ENCODE assay signal across 35 mouse cellular contexts in genomic region chr10:95226772-95227171, GRCm38 (mm10).
"Had no signal": no experiment of that assay in that cellular context is flagged by ENCODE, and none has a peak within 500 bp of the region (broad histone marks: within the 10 kb centered on the region; RNA-seq: fewer than 3 reads in every experiment).

No protein-coding gene starts in this region.

- DNase-seq: heart, postnatal 10 days; heart, postnatal 14 days; heart, postnatal 36 days; heart, postnatal 4 days; kidney, adult 11 months; kidney, adult 18-20 months; kidney, adult 2 months; kidney, adult 8-10 months; kidney, adult 9 months; kidney, postnatal 10 days; kidney, postnatal 14 days; kidney, postnatal 25 days; kidney, postnatal 36 days; kidney, postnatal 4 days; layer of hippocampus, adult 9-11 months; layer of hippocampus, postnatal 36 days had no signal

- H3K9me3 ChIP-seq: heart, embryonic 10.5 days; heart, embryonic 12.5 days; heart, embryonic 13.5 days; heart, embryonic 15.5 days; hindbrain, embryonic 10.5 days; hindbrain, embryonic 12.5 days; hindbrain, embryonic 13.5 days; hindbrain, embryonic 15.5 days; intestine, embryonic 15.5 days; kidney, embryonic 15.5 days had no signal

- H3K36me3 ChIP-seq: heart, embryonic 10.5 days; heart, embryonic 12.5 days; heart, embryonic 13.5 days; heart, embryonic 15.5 days; hindbrain, embryonic 10.5 days; hindbrain, embryonic 12.5 days; hindbrain, embryonic 13.5 days; hindbrain, embryonic 15.5 days; intestine, embryonic 15.5 days; kidney, embryonic 15.5 days had no signal

- H3K4me2 ChIP-seq: heart, embryonic 11.5 days; heart, embryonic 12.5 days; heart, embryonic 13.5 days; heart, embryonic 15.5 days; hindbrain, embryonic 12.5 days; hindbrain, embryonic 13.5 days; hindbrain, embryonic 14.5 days; hindbrain, embryonic 15.5 days; intestine, embryonic 15.5 days; kidney, embryonic 15.5 days had no signal

- H3K9ac ChIP-seq: heart, embryonic 12.5 days; heart, embryonic 13.5 days; heart, embryonic 15.5 days; hindbrain, embryonic 12.5 days; hindbrain, embryonic 13.5 days; hindbrain, embryonic 14.5 days; hindbrain, embryonic 15.5 days; intestine, embryonic 15.5 days; kidney, embryonic 15.5 days had no signal

- H3K27me3 ChIP-seq: heart, embryonic 12.5 days; heart, embryonic 13.5 days; heart, embryonic 15.5 days; hindbrain, embryonic 12.5 days; hindbrain, embryonic 13.5 days; hindbrain, embryonic 15.5 days; intestine, embryonic 15.5 days; kidney, embryonic 15.5 days had no signal

- H3K4me3 ChIP-seq: heart, embryonic 10.5 days; heart, embryonic 12.5 days; heart, embryonic 13.5 days; heart, embryonic 15.5 days; hindbrain, embryonic 10.5 days; hindbrain, embryonic 12.5 days; hindbrain, embryonic 13.5 days; hindbrain, embryonic 15.5 days; intestine, embryonic 15.5 days; kidney, embryonic 15.5 days; layer of hippocampus, adult 2 months had no signal

- H3K27ac ChIP-seq: heart, embryonic 10.5 days; heart, embryonic 13.5 days; heart, embryonic 15.5 days; hindbrain, embryonic 10.5 days; hindbrain, embryonic 12.5 days; hindbrain, embryonic 13.5 days; hindbrain, embryonic 14.5 days; hindbrain, embryonic 15.5 days; hindbrain, postnatal 0 days; intestine, embryonic 15.5 days; kidney, embryonic 15.5 days; kidney, postnatal 0 days had no signal

- ATAC-seq: hindbrain, embryonic 16.5 days; hindbrain, postnatal 0 days; inflammation-experienced regulatory T-cells, adult 6 months; intestine, embryonic 15.5 days; intestine, embryonic 16.5 days; intestine, postnatal 0 days had no signal

- H3K4me1 ChIP-seq: hindbrain, embryonic 15.5 days had no signal
